16 mouse cellular contexts compared by ENCODE assay signal in genomic region chr11:62192050-62192449, GRCm38 (mm10). TPM values are rescaled to one million over a fixed set of nuclear protein-coding genes. Genes with fewer than 3 reads are reported as not detected.
DNase-seq lines count a peak whose midpoint lies in the region; ATAC-seq lines count a peak whose summit lies in the region.
"Had no signal": no experiment of that assay in that cellular context is flagged by ENCODE, and none has a peak within 500 bp of the region (broad histone marks: within the 10 kb centered on the region; RNA-seq: fewer than 3 reads in every experiment).

No protein-coding gene starts in this region.

- no peak for ATAC-seq in forebrain, embryonic 13.5 days

- 88% methylated on average over 3 of the region's 3 CpGs for WGBS in forebrain, embryonic 13.5 days

- peaks cover 4% of the 10 kb centered on the region; the same call in 1 of the 2 replicates for H3K4me1 ChIP-seq in forebrain, embryonic 13.5 days
- H3K4me1 ChIP-seq: forebrain, embryonic 10.5 days; limb, embryonic 13.5 days had no signal

- H3K36me3 ChIP-seq in forebrain, embryonic 13.5 days (ENCODE audit: poor library complexity, severe bottlenecking) = no peaks in the 10 kb centered on the region
- H3K36me3 ChIP-seq: limb, embryonic 13.5 days had no signal

- H3K4me3 ChIP-seq in forebrain, embryonic 13.5 days = no peak overlapping the region
- H3K4me3 ChIP-seq: forebrain, embryonic 10.5 days; limb, embryonic 13.5 days had no signal

- no peak overlapping the region for H3K27ac ChIP-seq in forebrain, embryonic 13.5 days
- H3K27ac ChIP-seq: forebrain, embryonic 10.5 days; limb, embryonic 13.5 days had no signal

- no peaks in the 10 kb centered on the region for H3K9me3 ChIP-seq in forebrain, embryonic 13.5 days (replicated peaks)
- H3K9me3 ChIP-seq: limb, embryonic 13.5 days had no signal

- intact Hi-C loops in left cerebral cortex, postnatal 10 days (cut with DNase I) = no loop called here
- intact Hi-C loops in left cerebral cortex, postnatal 4 days (cut with DNase I) = no loop called here

- H3K4me2 ChIP-seq in forebrain, embryonic 13.5 days = no peak overlapping the region
- H3K4me2 ChIP-seq: limb, embryonic 13.5 days; lung, embryonic 14.5 days had no signal

- H3K27me3 ChIP-seq in forebrain, embryonic 13.5 days = no peaks in the 10 kb centered on the region
- H3K27me3 ChIP-seq: limb, embryonic 13.5 days had no signal

- peak; percentile 19 to 31 for DNase-seq in cerebellum, postnatal 10 days
- DNase-seq in cerebellum, adult 18-20 months = no peak
- peak; percentile 24 to 35 for DNase-seq in left cerebral cortex, postnatal 10 days (ENCODE audit: extremely low spot score in 1 of 2, low spot score in 2 of 2)
- no peak for DNase-seq in left cerebral cortex, postnatal 4 days
- peak; percentile 20 to 42 for DNase-seq in frontal cortex, postnatal 36 days (ENCODE audit: low spot score in 2 of 2)
- DNase-seq in right cerebral cortex, postnatal 14 days = peak; percentile 5
- DNase-seq in embryo, embryonic 9.5 days (ENCODE audit: extremely low spot score) = no peak
- DNase-seq: adrenal gland, postnatal 14 days; cerebellum, adult 11-12 months; embryo, embryonic 11 days; kidney, postnatal 10 days; lung, embryonic 14.5 days; spleen, adult 18-20 months had no signal

- H3K9ac ChIP-seq in forebrain, embryonic 13.5 days = no peak overlapping the region
- H3K9ac ChIP-seq: limb, embryonic 13.5 days; lung, embryonic 14.5 days had no signal

RNA-seq across cellular contexts. Expression of gene Adora2b, which starts 56.7 kb away (rescaled TPM):
- 1 to 10 TPM; 6.6 to 6.7 TPM for total RNA-seq in left cerebral cortex, postnatal 10 days (2021)
- total RNA-seq in left cerebral cortex, postnatal 4 days (2021) = 1 to 10 TPM; 4.0 to 4.4 TPM
- polyA plus RNA-seq in forebrain, embryonic 13.5 days (2015; fragmentation: Nextera tagmentation; extraction: Ambion mirVana) = 1.6 and 2.8 TPM in 2 replicates

Comparison
In these comparisons a context has a peak if more than half of its experiments do, and no peak if none do; other contexts are left out.
1. DNase-seq: peak in cerebellum, postnatal 10 days (2 of 2), left cerebral cortex, postnatal 10 days (2 of 2), frontal cortex, postnatal 36 days (2 of 2) and right cerebral cortex, postnatal 14 days (single experiment); none in cerebellum, adult 18-20 months (0 of 2), left cerebral cortex, postnatal 4 days (single experiment) and embryo, embryonic 9.5 days (single experiment).